Mouse (Mus musculus) lung, postnatal 0 days (tissue): Measurements from ENCODE around the gene Psg17. TPM values are rescaled to one million over a fixed set of nuclear protein-coding genes. Genes with fewer than 3 reads are reported as not detected.
A peak's percentile ranks its signal among the peaks of the same experiment; 100 is the strongest.
"Not testable (repeated sequence)": the region's sequence is repeated elsewhere in the genome, so short reads cannot be mapped to it uniquely, and the experiment has no call there.

Source experiments
- ATAC-seq: fragments of 200-750 bp; cut with Nextera tagmentation; 2 replicates; pipeline ENCODE4 v1.8.0; 2017; ENCODE audit warnings: moderate library complexity
- DNase-seq: peaks from one replicate; pipeline ENCODE4 v3.0.0-alpha.2; 2016; ENCODE audit warnings: low spot score
- H3K27ac ChIP-seq: fragments of 300-500 bp; sonication (generic); 2 replicates; pipeline ENCODE4 v1.5.1; 2014; ENCODE audit warnings: antibody characterized with exemption, mild to moderate bottlenecking, low read length, mixed read lengths
- H3K27me3 ChIP-seq: fragments of 300-500 bp; sonication (generic); replicated peaks from 2 replicates; pipeline ENCODE4 v1.6.1; 2014; ENCODE audit warnings: low read length, mixed read lengths; ENCODE audit not compliant: insufficient read depth
- H3K36me3 ChIP-seq: fragments of 300-500 bp; sonication (generic); 2 replicates; pipeline ENCODE4 v1.6.1; 2014; ENCODE audit warnings: low read length, mixed read lengths; ENCODE audit not compliant: insufficient read depth
- H3K4me1 ChIP-seq: fragments of 300-500 bp; sonication (generic); 2 replicates; pipeline ENCODE4 v1.6.1; 2014; ENCODE audit warnings: antibody characterized with exemption, low read depth, low read length, mixed read lengths; ENCODE audit not compliant: insufficient read depth
- H3K4me2 ChIP-seq: fragments of 300-500 bp; sonication (generic); replicated peaks from 2 replicates; pipeline ENCODE4 v1.6.1; 2014; ENCODE audit warnings: low read depth, mild to moderate bottlenecking, low read length, moderate library complexity, mixed read lengths
- H3K4me3 ChIP-seq: fragments of 300-500 bp; sonication (generic); 2 replicates; pipeline ENCODE4 v1.5.1; 2014; ENCODE audit warnings: low read depth, low read length
- H3K9ac ChIP-seq: fragments of 300-500 bp; sonication (generic); replicated peaks from 2 replicates; pipeline ENCODE4 v1.6.1; 2014; ENCODE audit warnings: low read depth, mild to moderate bottlenecking
- H3K9me3 ChIP-seq: fragments of 300-500 bp; sonication (generic); 2 replicates; pipeline ENCODE4 v1.6.1; 2016; ENCODE audit warnings: low read length, mixed read lengths
- CTCF ChIP-seq: IDR thresholded peaks from 2 replicates; pipeline ENCODE4 v1.5.1; 2016; ENCODE audit warnings: antibody characterized with exemption, mild to moderate bottlenecking
- EP300 ChIP-seq: IDR thresholded peaks from 2 replicates; pipeline ENCODE4 v1.6.1; 2016; ENCODE audit warnings: antibody characterized with exemption, mild to moderate bottlenecking, control low read depth
- WGBS: fragments of 180-500 bp; shearing (Covaris S2); extraction: QIAGEN DNeasy Blood & Tissue Kit; methylation state at CpG from one replicate; pipeline ENCODE4 v1.1.7; 2014; 5-methylcytosine and 5-hydroxymethylcytosine counted together
- polyA plus RNA-seq: library from polyadenylated mRNA; unstranded; fragments of >200 nt; fragmentation: Nextera tagmentation; extraction: Ambion mirVana; gene quantifications from 2 replicates; pipeline ENCODE4 v1.2.1, GENCODE M21; 2015

The Psg17 gene
- polyA plus RNA-seq, 1 experiment from 2014 or later, result not detected

DNA sequence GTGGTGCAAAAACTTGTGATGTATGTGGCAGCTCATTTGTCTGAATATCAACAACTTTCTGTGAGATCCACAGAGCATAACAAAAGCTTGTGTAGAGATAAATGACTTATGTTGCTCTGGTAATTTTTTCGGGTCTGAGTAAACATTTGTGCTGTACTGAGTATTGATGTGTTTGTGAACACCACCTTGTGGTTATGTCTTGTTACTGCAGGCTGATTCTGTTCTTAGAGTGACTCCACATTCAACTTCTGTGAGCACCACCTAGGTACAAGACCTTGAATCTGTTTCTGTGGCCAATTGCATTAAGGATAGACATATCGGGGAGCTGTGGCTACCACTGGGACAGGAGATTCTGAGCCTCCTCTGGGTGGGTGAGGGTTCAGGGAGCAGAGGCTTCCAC lies 40.1 kb downstream of the Psg17 start:
- WGBS, result 32% methylated on average over 2 of the region's 2 CpGs
- H3K4me2 ChIP-seq, H3K4me1 ChIP-seq, H3K36me3 ChIP-seq, ATAC-seq, H3K27me3 ChIP-seq, H3K9ac ChIP-seq, H3K4me3 ChIP-seq, H3K9me3 ChIP-seq, H3K27ac ChIP-seq: not testable (repeated sequence)
- TF ChIP-seq CTCF, result peak; percentile 63
- peak; percentile 11 for DNase-seq

DNA sequence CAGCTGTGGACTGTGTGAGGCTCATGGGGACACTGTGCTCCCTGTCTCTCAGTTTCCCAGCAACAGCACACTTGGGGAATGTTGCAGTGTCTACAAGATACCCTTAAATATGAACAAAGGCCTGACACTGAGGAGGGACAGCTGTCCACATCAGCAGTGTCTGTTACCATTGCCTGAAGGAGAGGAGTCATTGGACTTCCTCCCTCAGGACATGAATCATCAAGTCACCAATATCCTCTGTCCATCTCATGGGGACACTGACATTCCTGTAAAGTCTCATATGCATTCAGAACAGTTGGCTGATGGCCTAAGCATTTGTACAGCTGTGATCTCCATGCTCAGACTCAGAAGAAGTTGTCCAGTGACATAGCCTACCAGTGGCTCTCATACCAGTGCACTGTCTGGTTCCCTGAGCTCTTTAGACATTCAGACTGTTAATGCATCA lies 42.0 kb downstream of the Psg17 start:
- Histone ChIP-seq H3K4me3 (no peak overlapping the region), H3K36me3 (no peaks in the 10 kb centered on the region), H3K27ac (no peak overlapping the region), H3K4me2 (no peak overlapping the region), H3K9me3 (no peaks in the 10 kb centered on the region), H3K9ac (no peak overlapping the region), H3K27me3 (no peaks in the 10 kb centered on the region), H3K4me1 (no peaks in the 10 kb centered on the region)
- ATAC-seq, result peak; percentile 74
- peak; percentile 16 for DNase-seq
- TF ChIP-seq CTCF (no peak), EP300 (no peak)

Other genes starting within 250 kb of the Psg17 start
- not detected in 2 replicates for gene Psg23, start 205.1 kb downstream of the Psg17 start, polyA plus RNA-seq
- not detected in 2 replicates for gene Psg21, start 164.9 kb downstream of the Psg17 start, polyA plus RNA-seq
- gene Psg20, start 135.4 kb downstream of the Psg17 start, polyA plus RNA-seq, result not detected in 2 replicates
- not detected in 2 replicates for gene Psg22, start 103.5 kb downstream of the Psg17 start, polyA plus RNA-seq
- gene Psg19, start 23.1 kb downstream of the Psg17 start, polyA plus RNA-seq, result not detected in 2 replicates
- 4.3 and 5.7 TPM in 2 replicates for gene Mill2, start 18.4 kb upstream of the Psg17 start, polyA plus RNA-seq
- gene Pglyrp1, start 49.7 kb upstream of the Psg17 start, polyA plus RNA-seq, result 45.6 and 51.1 TPM in 2 replicates
- gene Ccdc61, start 88.8 kb upstream of the Psg17 start, polyA plus RNA-seq, result 17.6 and 19.0 TPM in 2 replicates
- 1.1 and 1.2 TPM in 2 replicates for gene Nova2, start 104.3 kb upstream of the Psg17 start, polyA plus RNA-seq
- gene Nanos2, start 165.8 kb upstream of the Psg17 start, polyA plus RNA-seq, result not detected in 2 replicates
- gene Mypop, start 169.6 kb upstream of the Psg17 start, polyA plus RNA-seq, result 2.3 and 2.6 TPM in 2 replicates
- 11.7 and 12.2 TPM in 2 replicates for gene Irf2bp1, start 182.4 kb upstream of the Psg17 start, polyA plus RNA-seq
- 0.49 and 0.70 TPM in 2 replicates for gene Foxa3, start 201.9 kb upstream of the Psg17 start, polyA plus RNA-seq
- gene Sympk, start 202.8 kb upstream of the Psg17 start, polyA plus RNA-seq, result 10.4 and 11.8 TPM in 2 replicates
- gene Rsph6a, start 233.1 kb upstream of the Psg17 start, polyA plus RNA-seq, result not detected in 2 replicates